Mouse (Mus musculus): Measurements from ENCODE around the gene Lenep. TPM values are rescaled to one million over a fixed set of nuclear protein-coding genes. Genes with fewer than 3 reads are reported as not detected.

Gene Lenep
- total and polyA plus RNA-seq, 3 experiments = not detected

DNA sequence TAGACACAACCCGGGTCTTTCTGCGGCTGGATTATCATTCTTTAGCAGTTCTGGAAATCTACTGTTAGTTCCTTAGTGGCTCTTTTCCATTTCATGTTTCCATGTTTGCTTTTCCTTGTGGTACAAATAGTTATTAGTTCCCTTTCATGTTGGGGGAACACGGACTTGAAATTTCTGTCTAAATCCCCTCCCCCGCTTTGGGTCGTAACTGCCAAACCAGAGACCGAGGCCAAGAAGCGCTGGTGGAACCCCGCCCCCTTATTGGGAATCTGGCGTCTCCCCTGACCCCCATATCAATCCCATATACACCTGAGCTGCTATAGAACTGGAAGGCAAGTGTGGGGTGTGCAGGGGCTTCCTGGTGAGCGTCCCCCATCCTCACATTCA is 7.2 kb downstream of the Lenep start:
- H3K4me3 ChIP-seq (ENCODE audit: control insufficient read depth in 1 of 2, insufficient read depth in 1 of 2, low read depth in 2 of 2, low read length in 2 of 2) = peak overlapping the region; percentile 75 to 78
- peaks cover 2 to 12% of the 10 kb centered on the region in 2 experiments; a peak in 3 of 4 replicates for H3K36me3 ChIP-seq (ENCODE audit: control insufficient read depth in 1 of 2, insufficient read depth in 2 of 2, low read length in 2 of 2)
- peak overlapping the region; percentile 73 for H3K9ac ChIP-seq (ENCODE audit: control insufficient read depth, low read depth, low read length, poor library complexity, severe bottlenecking)
- peak overlapping the region; percentile 75 for H3K27ac ChIP-seq (ENCODE audit: control insufficient read depth, low read depth, low read length)
- H3K79me2 ChIP-seq (ENCODE audit: control insufficient read depth, insufficient read depth, low read length, poor library complexity) = peaks cover 16% of the 10 kb centered on the region
- peak; percentile 62 for DNase-seq (ENCODE audit: low read depth, low spot score)
- no peaks in the 10 kb centered on the region for H3K9me3 ChIP-seq (replicated peaks; ENCODE audit: insufficient read depth, low read length)
- H3K27me3 ChIP-seq (ENCODE audit: control insufficient read depth in 1 of 2, insufficient read depth in 2 of 2, low read length in 2 of 2) = no peaks in the 10 kb centered on the region
- H3K4me1 ChIP-seq (ENCODE audit: control insufficient read depth in 1 of 2, insufficient read depth in 2 of 2, low read length in 2 of 2) = peaks cover 8 to 17% of the 10 kb centered on the region in 2 experiments
- TF ChIP-seq POLR2AphosphoS2 (IDR thresholded peaks at IDR 0.05; ENCODE audit: low read length) (no peak), EP300 (IDR thresholded peaks at IDR 0.05; ENCODE audit: low read depth in 1 of 2, low read length in 2 of 2) (peak in 1 of 2 experiments; percentile 53; a peak in 1 of 4 replicates), TCF12 (IDR thresholded peaks at IDR 0.05; ENCODE audit: low read depth, low read length) (0 out of 2 replicates have a peak, but pooled peaks have one; percentile 7), MYC (IDR thresholded peaks at IDR 0.05; ENCODE audit: low read depth, low read length) (no peak), ZC3H11A (IDR thresholded peaks at IDR 0.05; ENCODE audit: low read depth, low read length) (no peak), CHD1 (IDR thresholded peaks at IDR 0.05; ENCODE audit: low read depth, low read length) (peak; percentile 73; the same call in 1 of the 2 replicates), CTCF (IDR thresholded peaks at IDR 0.05 in 2 of 3, conservative IDR thresholded peaks at IDR 0.05 in 1 of 3; ENCODE audit: control insufficient read depth in 1 of 3, insufficient read depth in 1 of 3, low read depth in 2 of 3, low read length in 3 of 3, poor library complexity in 1 of 3, severe bottlenecking in 1 of 3) (no peak), CHD2 (IDR thresholded peaks at IDR 0.05; ENCODE audit: low read length) (no peak), BHLHE40 (IDR thresholded peaks at IDR 0.05; ENCODE audit: borderline replicate concordance, low read depth, low read length) (peak; percentile 8; the same call in 1 of the 2 replicates)

DNA sequence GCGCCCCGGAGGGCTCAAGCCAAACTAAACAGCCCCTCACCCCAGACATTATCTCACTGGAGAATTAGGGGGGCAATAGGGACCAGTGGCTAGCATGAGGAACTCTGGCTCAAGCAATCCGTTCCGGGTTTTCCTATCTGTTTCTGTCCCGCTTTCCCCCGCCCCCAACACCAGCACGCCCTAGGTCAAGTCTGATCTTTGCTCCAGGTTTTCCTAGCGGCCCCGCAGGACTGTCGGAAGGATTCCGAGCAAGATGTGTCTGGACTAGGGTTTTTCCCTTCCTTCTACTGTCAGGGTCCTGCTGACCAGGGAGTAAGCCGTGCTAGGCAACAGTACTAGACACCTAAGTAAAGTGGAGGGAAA is 7.7 kb downstream of the Lenep start:
- H3K4me3 ChIP-seq (ENCODE audit: control insufficient read depth in 1 of 2, insufficient read depth in 1 of 2, low read depth in 2 of 2, low read length in 2 of 2) = peak overlapping the region; percentile 75 to 78
- peak overlapping the region; percentile 75 for H3K27ac ChIP-seq (ENCODE audit: control insufficient read depth, low read depth, low read length)
- H3K4me1 ChIP-seq (ENCODE audit: control insufficient read depth in 1 of 2, insufficient read depth in 2 of 2, low read length in 2 of 2) = peaks cover 11 to 22% of the 10 kb centered on the region in 2 experiments
- H3K79me2 ChIP-seq (ENCODE audit: control insufficient read depth, insufficient read depth, low read length, poor library complexity) = peaks cover 16% of the 10 kb centered on the region
- peak; percentile 94 for DNase-seq (ENCODE audit: low read depth, low spot score)
- no peaks in the 10 kb centered on the region for H3K27me3 ChIP-seq (ENCODE audit: control insufficient read depth in 1 of 2, insufficient read depth in 2 of 2, low read length in 2 of 2)
- peak overlapping the region; percentile 73 for H3K9ac ChIP-seq (ENCODE audit: control insufficient read depth, low read depth, low read length, poor library complexity, severe bottlenecking)
- TF ChIP-seq SIN3A (IDR thresholded peaks at IDR 0.05; ENCODE audit: low read length) (peak; percentile 99), POLR2A (IDR thresholded peaks at IDR 0.05; ENCODE audit: control insufficient read depth in 1 of 2, insufficient read depth in 1 of 2, low read depth in 1 of 2, low read length in 2 of 2, poor library complexity in 1 of 2) (peak in 1 of 2 experiments; percentile 47; a peak in 1 of 4 replicates), HCFC1 (IDR thresholded peaks at IDR 0.05; ENCODE audit: low read depth, low read length) (peak; percentile 77), TBP (IDR thresholded peaks at IDR 0.05; ENCODE audit: low read depth, low read length) (peak; percentile 66; the same call in 1 of the 2 replicates), RAD21 (IDR thresholded peaks at IDR 0.05; ENCODE audit: low read depth, low read length) (no peak), CHD1 (IDR thresholded peaks at IDR 0.05; ENCODE audit: low read depth, low read length) (no peak), TCF12 (IDR thresholded peaks at IDR 0.05; ENCODE audit: low read depth, low read length) (peak; percentile 3; the same call in 1 of the 2 replicates), E2F4 (IDR thresholded peaks at IDR 0.05; ENCODE audit: borderline replicate concordance, low read depth, low read length) (no peak), CHD2 (IDR thresholded peaks at IDR 0.05; ENCODE audit: low read length) (peak; percentile 10; the same call in 1 of the 2 replicates), MXI1 (IDR thresholded peaks at IDR 0.05; ENCODE audit: low read depth, low read length) (peak; percentile 78), GATA1 (IDR thresholded peaks at IDR 0.05; ENCODE audit: low read depth, low read length) (peak; percentile 9; the same call in 1 of the 2 replicates), MAZ (IDR thresholded peaks at IDR 0.05; ENCODE audit: low read depth, low read length) (peak; percentile 98)
- H3K9me3 ChIP-seq (replicated peaks; ENCODE audit: insufficient read depth, low read length) = no peaks in the 10 kb centered on the region
- peaks cover 0 to 17% of the 10 kb centered on the region in 2 experiments; a peak in 2 of 4 replicates for H3K36me3 ChIP-seq (ENCODE audit: control insufficient read depth in 1 of 2, insufficient read depth in 2 of 2, low read length in 2 of 2)
